Mouse (Mus musculus) liver, postnatal 0 days (tissue): ENCODE results near the gene Tmc4.

Experiments used
- CTCF ChIP-seq: sonication (generic); IDR thresholded peaks from 2 replicates; pipeline ENCODE4 v1.5.1; 2016; ENCODE audit warnings: antibody characterized with exemption, low read depth
- EP300 ChIP-seq: IDR thresholded peaks from 2 replicates; pipeline ENCODE4 v1.6.1; 2016; ENCODE audit warnings: antibody characterized with exemption, low read depth, mild to moderate bottlenecking

DNA sequence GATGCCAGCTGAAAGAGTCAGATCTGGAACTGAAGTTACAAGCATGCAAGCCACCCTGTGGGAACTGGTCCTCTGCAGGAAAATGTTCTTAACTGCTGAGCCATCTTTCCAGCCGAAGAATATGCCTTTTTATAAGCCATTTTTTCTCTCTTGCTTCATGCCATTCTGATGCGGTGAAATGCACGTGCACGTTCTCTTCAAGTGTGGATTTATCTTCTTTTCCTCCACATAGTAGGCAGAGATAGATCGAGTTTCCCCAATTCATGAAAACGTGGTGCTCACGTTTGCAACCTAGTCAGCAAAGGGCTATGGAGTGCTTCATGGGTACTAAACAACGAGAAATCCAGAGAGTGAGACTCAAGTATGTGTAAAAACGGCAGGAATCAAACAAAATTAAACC lies 33.5 kb downstream of the Tmc4 start:
- TF ChIP-seq CTCF: no peak
- no peak for TF ChIP-seq EP300
